Mouse (Mus musculus): ENCODE data around the gene Gtpbp8.

Gene Gtpbp8

DNA sequence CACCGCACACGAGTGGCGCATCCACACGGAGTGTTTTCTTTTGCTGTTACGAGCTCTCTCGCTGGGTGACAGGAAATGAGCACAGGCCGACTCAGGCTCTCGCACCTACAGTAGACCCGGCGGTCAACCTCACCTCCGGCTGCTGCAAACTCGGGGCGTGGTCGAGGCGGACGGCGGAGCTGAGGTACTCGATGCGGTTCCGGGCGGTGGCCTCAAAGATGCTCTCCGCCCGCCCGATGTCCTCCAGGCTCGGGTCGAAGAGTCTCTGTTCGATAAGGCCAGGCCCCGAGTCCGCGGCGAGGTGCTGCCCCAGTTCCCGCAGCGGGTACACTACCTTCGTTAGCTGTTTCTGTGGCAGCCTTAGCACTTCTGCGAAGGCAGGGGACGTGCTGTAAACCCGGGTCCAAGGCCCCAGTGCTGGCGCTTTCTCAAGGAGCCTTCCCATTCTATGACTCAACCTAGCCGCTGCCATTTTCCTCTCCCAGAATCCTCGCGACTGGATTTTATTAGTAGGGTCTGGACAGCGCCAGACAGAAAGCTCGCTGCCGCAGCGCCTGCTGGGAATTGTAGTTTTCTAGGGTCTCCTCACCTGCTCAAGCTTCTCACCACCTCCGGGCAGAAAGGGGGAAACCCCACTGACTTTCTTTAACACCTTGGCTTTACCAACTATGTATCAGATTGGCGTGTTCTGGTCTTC lies at the start of gene Gtpbp8:
Gtpbp8 (minus strand) TSS at position 498 of the 697 bp plus-strand sequence.
- peak; percentile 83 to 84 for DNase-seq (ENCODE audit: low spot score in 2 of 2)

DNA sequence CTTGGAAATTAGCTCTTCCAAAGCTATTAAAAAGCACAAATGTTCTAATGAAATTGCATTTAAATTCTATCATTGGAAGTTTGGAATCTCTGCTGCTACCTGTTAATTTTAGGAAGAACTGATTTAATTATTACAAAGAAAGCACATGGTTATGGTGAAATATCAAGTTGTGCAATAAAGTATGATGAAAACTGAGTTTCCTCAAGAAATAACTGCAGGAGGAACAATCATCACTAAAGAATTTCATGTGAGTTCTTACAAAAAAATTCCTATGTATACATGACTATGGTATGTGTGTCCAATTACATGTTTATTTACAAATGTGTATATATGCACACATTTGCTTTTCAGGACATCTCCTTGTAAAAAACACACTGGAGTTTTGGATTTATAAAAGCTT lies 48.3 kb upstream of the Gtpbp8 start:
- no peak for DNase-seq (ENCODE audit: low spot score in 2 of 2)

DNA sequence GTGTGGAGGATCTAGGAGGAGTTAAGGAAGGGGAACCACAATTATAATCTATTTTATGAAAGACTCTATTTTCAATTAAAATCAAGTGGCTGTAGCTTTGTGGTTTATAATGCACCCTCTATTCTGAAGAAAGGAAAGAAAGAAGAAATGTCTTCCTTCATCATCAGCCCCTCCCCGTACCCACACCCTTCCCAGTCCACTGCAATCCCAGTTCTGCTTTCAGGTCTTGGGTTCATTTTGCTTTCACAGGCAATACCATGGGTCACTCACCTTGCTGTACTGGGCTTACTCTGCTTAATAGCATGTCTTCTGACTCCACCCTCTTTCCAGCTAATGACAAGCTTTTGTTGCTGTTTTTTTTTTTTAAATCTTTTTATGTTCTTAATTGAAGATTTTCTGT lies 40.8 kb upstream of the Gtpbp8 start:
- no peak for DNase-seq (ENCODE audit: low spot score in 2 of 2)

DNA sequence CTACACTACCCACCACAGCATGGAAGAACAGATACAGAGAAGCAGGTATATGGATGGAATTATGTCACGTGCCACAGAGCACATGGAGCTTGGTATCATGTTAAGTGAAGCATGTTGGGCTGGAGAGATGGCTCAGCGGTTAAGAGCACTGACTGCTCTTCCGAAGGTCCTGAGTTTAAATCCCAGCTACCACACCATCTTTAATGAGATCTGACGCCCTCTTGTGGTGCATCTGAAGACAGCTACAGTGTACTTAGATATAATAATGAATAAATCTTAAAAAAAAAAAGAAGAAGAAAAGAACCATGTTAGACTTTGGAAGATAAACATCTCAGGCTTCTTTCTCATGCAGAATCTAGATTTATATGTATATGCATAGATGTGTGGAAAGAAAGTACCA lies 34.6 kb upstream of the Gtpbp8 start:
- DNase-seq (ENCODE audit: low spot score in 2 of 2), result no peak

DNA sequence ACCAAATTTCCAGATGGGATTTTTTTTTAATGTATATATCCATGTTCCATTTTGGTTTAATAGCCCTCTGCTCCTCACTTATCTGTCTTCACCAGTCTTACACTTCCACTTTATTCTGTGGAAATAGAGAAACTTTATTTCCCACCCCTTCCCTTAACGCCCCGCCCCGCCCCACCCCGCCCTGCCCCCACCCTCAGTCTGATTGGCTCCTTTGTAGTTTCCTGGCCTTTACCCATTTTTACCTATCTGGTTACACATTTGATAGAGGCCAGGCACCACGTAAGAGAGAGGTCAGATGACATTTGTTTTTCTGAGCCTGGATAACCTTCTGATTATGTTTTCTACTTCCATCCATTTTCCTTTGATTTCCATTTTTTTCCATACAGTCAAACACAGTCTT lies 33.3 kb upstream of the Gtpbp8 start:
- no peak for DNase-seq (ENCODE audit: low spot score in 2 of 2)

DNA sequence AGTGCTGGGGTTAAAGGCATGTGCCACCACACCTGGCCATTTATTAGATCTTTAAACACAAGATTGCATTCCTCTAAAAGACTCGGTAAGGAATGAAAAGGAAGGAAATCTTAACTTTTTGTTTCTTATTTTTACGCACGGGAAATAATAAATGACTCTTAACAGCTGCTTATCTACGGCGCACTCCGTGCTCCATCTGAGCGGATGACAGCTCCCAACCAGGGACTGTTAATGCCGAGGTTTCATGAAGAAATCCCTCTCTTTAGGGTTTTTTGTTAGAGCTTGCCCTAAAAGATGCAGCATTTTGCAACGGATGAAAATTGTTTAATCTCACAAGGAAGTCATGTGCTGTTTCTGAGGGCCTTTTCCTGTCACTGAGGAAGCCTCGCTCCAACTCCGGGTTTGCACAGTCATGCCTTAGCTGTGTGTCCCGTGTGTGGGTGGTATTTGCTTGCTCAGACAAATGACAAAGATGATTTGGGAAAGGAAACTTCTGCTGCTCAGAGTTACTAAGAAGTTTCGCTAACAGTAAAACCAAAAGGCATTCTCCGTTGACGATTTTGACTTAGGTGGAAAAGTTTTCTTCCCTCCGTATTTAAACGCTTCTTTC lies 32.5 kb upstream of the Gtpbp8 start:
- peak; percentile 7 to 22 for DNase-seq (ENCODE audit: low spot score in 2 of 2)

DNA sequence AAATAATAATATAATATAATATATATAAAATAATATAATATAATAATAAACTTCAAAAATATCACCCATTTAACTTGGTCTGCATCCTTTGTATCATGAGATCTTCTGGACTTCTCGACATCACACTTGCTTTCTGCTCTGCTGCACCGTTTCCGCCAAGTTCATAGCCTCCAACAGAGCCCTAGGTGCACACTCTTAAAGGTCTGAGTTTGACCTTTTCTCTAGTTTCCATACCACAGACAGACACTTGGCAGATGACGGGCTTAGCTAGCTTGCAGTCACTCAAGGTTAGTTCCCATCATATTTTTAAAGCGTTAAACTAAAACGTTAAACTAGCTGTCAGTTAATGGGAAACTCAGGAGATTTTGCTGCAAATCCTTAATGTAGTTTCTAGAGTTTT lies 28.0 kb upstream of the Gtpbp8 start:
- no peak for DNase-seq (ENCODE audit: low spot score in 2 of 2)

DNA sequence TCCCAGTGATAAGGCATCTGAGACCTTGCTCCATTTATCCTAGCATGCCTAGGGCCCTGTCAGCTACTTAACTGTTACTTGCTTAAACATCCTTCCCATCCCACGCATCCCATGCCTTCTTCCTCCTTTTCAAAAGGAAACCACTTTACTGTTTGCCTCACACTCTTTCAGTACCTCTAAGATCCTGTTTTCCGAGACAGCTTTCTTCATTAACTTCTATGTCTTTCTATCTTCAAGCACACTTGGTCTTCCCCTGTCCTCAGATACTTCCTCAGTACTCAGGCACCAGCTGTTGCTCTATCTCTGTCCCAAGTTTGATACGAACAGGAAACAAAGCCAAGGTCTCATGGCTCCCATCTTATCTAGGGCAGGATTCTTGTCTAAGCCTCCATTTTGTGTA lies 27.5 kb upstream of the Gtpbp8 start:
- DNase-seq (ENCODE audit: low spot score in 2 of 2), result no peak

DNA sequence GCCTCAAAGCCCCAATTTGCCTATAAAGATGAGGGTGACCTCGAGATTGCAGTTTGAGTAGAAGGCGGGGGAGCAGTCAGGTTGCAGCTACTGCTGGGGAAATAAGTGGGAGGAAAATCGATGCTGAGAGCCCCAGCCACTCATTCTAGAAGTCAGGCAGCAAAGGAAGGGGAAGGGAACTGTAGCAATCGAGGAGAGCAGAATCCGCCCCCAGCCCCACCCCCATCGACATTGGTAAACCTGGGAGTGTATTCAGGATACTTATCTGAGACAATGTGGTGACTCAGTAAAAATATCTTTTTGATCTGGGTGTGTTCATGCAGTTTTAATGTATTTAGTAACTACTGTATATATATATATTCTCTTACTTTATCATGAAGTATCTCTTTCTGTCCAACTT lies 26.4 kb upstream of the Gtpbp8 start:
- DNase-seq (ENCODE audit: low spot score in 2 of 2), result no peak

DNA sequence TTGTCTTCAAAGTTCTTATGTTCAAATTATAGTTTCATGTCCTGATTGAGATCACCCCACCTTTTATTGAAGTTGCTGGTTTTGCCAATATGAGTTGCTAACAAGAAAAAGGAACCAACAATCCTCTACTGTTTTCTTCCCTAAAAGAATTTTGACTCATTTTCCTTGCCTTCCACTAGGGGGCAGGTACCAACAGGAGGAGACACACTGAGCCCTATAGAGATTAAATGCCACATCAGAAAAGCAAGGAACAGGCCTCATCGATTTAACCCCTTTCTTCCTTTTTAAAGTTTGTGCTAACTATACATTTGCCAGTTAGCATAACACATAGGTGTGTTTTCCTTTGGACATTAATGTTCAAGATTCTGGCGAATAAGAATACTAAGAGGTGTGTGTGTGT lies 21.8 kb upstream of the Gtpbp8 start:
- DNase-seq (ENCODE audit: low spot score in 2 of 2), result no peak

DNA sequence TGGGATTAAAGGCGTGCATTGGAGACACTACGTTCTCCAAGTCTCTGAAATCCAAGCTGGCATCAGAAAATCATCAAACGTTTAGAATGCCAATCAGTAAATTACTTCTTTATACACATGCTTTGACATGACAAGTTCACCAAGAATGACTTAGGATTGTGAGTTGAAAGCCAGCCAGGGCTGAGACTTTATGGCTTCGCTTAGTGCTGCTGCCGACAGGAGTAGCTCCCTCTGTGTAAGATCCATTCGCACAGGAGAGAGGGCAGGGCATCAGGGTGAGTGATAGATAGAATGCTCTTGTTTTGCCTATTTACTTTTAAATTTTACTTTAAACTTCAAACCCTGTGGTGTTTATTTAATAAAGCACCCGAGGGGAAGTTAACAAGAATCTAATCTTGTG lies 21.3 kb upstream of the Gtpbp8 start:
- DNase-seq (ENCODE audit: low spot score in 2 of 2), result no peak

DNA sequence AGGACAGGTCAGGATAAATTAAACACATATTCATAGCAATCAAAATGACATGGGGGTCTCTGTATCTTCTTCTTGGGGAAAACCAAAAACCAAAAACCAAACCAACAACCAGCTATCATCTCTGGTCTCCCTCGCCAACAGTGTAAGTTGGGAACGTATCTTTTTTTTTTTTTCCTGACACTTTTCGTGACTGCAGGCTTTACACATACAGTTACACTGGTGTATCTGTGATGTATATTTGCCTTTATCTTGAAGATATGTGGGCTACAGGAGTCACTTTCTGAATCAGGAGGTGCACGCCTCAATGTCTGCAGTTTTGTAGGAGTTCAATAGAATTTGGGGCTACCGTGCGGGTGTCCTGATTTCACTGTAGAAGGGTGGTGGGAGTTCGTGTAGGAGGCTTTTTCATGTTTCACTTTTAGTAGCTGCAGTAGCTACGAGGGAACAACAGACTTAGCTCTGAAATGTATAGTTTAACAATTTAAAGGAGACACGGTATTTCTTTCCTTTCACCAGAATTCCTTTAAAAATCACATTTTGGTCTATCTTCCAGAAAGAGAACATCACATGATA lies 20.2 kb upstream of the Gtpbp8 start:
- no peak for DNase-seq (ENCODE audit: low spot score in 2 of 2)

DNA sequence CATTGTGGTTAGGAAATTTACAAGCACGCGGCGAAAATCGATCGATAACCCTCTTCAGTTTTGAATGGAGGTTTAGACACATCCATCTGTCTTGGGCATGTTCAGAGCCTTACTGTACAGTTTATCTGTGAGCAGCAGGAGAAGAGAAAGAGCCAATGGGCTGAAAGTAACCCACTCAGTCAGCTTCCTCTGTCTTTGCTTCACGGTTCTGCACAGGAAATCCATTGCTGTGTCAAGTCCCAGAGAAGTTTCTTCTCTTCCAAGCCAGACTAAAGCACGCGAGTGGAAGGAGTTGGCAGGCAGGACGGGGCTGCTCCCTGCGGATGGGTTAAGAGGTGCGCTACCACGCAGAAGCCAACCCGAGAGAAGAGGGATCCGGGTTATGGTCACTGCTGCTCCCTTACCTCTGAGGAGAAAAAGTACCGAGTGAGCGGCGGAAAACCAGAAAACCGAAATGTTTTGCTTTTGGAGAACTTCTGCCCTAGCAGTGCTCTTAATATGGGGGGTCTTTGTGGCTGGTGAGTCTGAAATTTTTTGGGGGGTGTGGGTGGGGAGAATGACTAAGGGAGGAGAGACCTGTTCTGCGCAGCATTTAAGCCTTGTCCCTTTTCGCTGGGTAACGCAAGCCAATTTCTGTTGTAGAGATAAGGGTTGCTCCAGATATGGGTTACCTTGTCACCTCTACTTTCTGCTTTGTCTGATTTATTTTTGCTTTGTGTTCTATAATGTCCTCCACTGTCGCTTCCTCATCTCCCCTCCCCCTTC lies 19.6 kb upstream of the Gtpbp8 start, which contains the start of gene Cd200r1:
Cd200r1 (plus strand) TSS at position 182 of the 765 bp plus-strand sequence.
- no peak for DNase-seq (ENCODE audit: low spot score in 2 of 2)

DNA sequence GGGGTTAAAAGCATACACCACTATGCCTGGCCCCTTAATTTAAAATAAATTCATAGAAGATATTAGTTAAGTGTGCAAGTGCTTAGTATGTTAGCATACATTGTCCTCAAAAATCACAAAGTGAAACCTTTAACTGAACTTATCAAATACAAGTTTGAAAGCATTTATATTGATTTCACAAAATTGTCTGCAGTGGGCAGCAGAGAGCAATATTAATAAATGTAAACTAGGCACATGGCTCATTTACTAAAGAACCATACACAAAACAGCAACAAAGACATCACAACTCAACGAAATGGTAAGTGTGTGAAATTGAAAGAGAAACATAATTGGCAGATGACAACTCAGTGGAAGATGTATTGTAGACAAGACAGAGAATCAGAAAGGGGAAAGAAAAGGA lies 15.6 kb upstream of the Gtpbp8 start:
- DNase-seq (ENCODE audit: low spot score in 2 of 2), result no peak

DNA sequence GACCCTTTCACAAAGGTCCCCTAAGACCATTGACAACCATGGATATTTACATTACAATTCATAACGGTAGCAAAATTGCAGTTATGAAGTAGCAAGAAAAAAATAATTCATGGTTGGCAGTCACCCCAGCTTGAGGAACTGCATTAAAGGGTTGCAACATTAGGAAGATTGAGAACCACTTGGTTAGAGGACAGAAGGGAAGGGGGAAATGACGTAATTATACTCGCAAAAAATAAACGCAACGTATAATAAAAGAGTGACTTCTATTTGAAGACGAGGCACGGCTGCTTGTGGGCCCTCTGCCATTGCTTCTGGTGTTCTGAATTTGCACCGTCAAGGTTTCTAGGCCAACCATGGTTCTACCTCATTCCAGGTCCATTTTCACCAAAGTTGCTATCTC lies 11.5 kb upstream of the Gtpbp8 start:
- DNase-seq (ENCODE audit: low spot score in 2 of 2), result no peak

DNA sequence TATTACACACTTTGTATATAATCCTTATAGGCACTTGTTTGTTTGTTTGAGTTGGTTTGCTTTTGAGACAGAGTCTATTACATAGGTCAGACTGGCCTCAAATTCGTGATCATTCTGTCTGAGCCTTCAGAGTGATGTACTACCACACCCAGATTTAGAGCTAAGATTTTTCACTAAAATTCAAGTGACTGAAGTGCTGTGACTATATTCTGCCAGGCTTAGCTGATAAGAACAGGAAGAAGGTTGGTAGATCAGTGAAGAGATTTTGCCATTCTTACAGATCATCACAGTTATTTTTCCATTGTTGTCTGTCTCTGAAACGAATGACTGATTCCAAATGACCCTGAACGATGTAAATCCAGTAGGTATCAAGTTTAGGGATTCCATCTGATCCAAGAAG lies 1.8 kb upstream of the Gtpbp8 start:
- no peak for DNase-seq (ENCODE audit: low spot score in 2 of 2)

DNA sequence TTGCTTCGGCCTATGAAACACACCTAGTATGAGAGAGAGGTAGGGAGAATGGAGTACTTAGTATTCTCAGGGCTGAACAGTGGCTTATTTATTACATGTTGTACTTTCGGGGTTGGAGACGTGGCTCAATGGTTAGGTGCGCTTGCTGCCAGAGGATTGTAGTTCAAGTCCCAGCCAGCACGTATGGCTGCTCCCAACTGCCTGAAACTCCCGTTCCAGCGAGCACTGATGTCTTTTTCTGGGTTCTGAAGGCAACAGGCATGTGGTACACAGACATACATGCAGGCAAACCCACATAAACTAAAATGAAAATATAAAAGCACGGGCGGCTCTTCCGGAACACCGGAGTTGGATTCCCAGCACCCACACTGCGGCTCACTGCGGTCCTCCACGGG lies 695 bp downstream of the Gtpbp8 start:
- DNase-seq (ENCODE audit: low spot score in 2 of 2), result no peak

DNA sequence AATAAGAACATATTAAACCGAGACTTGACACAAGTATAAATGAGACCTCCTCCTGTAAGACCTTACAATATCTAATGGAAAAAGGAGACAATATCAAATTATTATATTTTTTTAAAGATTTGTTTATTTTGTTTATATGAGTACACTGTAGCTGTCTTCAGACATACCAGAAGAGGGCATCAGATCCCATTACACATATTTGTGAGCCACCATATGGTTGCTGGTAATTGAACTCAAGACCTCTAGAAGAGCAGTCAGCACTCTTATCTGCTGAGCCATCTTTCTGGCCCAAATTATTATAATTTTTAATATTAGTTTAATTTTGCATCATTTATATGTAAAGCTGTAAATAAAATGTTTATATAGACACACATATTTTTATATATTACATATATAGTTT lies 3.4 kb downstream of the Gtpbp8 start:
- DNase-seq (ENCODE audit: low spot score in 2 of 2), result no peak

DNA sequence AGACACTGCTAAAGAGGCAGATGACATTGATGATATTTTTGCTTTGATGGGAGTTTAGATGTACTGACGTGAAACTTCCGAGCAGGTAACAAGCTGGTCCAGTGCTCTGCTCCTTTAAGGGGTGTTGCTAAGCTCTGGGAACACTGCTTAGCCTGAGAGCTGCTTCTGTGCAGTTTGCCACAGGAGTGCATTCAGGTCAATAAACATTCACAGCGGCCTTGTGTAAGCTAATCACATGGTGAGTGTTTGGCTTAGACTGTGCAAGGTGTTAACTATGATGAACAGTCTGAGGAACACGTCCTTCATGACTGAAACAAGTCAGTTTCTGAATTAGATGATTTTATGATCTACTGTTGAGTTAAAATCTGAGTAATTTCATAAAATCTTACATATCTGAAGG lies 10.0 kb downstream of the Gtpbp8 start:
- no peak for DNase-seq (ENCODE audit: low spot score in 2 of 2)

DNA sequence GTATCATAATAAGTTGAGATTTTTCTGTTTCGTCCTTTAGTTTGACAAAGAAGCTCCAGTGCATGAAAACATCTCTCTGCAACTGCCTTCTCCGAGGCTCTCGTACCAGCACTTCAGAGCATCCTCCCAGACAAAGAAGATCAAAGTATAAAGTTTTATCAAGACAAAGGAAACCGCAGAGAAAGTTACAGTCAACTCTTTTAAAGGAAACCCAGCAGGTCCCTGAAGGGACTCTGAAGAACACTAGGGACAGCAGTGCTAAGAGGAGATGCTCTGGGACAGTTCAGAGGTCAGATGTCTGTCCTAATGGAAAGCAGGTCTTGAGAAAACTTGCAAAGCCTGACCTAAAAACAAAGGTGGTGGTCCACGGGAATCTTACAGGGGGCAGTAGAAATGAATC lies 10.5 kb downstream of the Gtpbp8 start:
- no peak for DNase-seq (ENCODE audit: low spot score in 2 of 2)

DNA sequence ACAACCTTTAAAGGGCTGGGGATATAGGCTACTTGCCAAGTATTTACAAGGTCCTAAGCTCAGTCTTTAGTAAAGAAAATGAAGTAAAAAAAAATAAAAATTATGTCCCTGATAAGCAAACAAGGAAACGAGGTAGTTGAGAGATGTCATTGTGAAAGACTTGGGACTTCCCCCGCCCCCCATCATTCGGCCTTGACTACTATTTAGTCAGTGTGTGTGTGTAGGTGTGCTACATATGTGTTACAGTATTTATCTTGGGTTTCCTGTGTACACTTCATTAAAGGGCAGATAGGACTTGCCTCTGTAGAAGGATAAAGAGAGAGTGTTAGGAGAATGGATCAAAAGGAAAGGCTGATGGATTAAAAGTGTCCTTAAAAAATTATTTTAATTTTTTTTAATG lies 12.1 kb downstream of the Gtpbp8 start:
- DNase-seq (ENCODE audit: low spot score in 2 of 2), result no peak

DNA sequence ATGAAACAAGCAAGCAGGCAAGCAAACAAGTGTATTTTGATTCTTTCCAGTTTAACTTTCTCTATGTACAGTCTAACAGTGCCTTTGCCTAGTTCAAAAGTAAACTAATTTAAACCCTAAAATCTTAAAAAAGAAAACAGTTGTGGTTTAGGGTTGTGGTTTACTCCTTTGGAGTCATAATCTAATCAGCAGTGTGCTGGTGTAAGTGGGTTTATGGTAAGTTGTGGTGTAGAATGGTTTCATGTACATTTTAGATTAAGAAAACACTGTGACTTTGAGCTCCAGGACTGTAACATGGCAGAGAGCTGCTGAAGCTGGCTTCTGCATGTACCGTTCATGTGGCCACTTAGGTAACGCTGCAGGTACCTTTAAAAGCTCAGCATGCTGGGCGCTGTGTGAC lies 18.6 kb downstream of the Gtpbp8 start:
- DNase-seq (ENCODE audit: low spot score in 2 of 2), result no peak

Data from urinary bladder, postnatal 36 days (tissue).